Mouse (Mus musculus) limb, embryonic 11.5 days (tissue): ENCODE results near the gene Amer3. TPM values are rescaled to one million over a fixed set of nuclear protein-coding genes. Genes with fewer than 3 reads are reported as not detected.
A peak's percentile ranks its signal among the peaks of the same experiment; 100 is the strongest.
"Not testable (repeated sequence)": the region's sequence is repeated elsewhere in the genome, so short reads cannot be mapped to it uniquely, and the experiment has no call there.

ENCODE experiments used
- ATAC-seq: fragments of 200-750 bp; cut with Nextera tagmentation; 2 replicates; pipeline ENCODE4 v1.8.0; 2017; ENCODE audit warnings: low read depth; ENCODE audit not compliant: insufficient number of reproducible peaks, low FRiP score, low TSS enrichment
- DNase-seq: peaks from one replicate; pipeline ENCODE4 v3.0.0-alpha.2; 2015; ENCODE audit warnings: low spot score
- H3K27ac ChIP-seq: fragments of 300-500 bp; sonication (generic); replicated peaks from 2 replicates; pipeline ENCODE4 v1.5.1; 2014; ENCODE audit warnings: low read depth, mild to moderate bottlenecking, low read length
- H3K27me3 ChIP-seq: fragments of 300-500 bp; sonication (generic); 2 replicates; pipeline ENCODE4 v1.6.1; 2014; ENCODE audit warnings: mild to moderate bottlenecking, low read length, mixed read lengths; ENCODE audit not compliant: control insufficient read depth, insufficient read depth
- H3K36me3 ChIP-seq: fragments of 300-500 bp; sonication (generic); 2 replicates; pipeline ENCODE4 v1.6.1; 2014; ENCODE audit warnings: mild to moderate bottlenecking, low read length, moderate library complexity, mixed read lengths; ENCODE audit not compliant: control insufficient read depth, insufficient read depth
- H3K4me1 ChIP-seq: fragments of 300-500 bp; sonication (generic); 2 replicates; pipeline ENCODE4 v1.6.1; 2014; ENCODE audit warnings: low read length, mixed read lengths; ENCODE audit not compliant: control insufficient read depth, insufficient read depth
- H3K4me2 ChIP-seq: fragments of 300-500 bp; sonication (generic); 2 replicates; pipeline ENCODE4 v1.6.1; 2014; ENCODE audit warnings: low read depth, mild to moderate bottlenecking, moderate library complexity; ENCODE audit not compliant: severe bottlenecking
- H3K4me3 ChIP-seq: fragments of 300-500 bp; sonication (generic); 2 replicates; pipeline ENCODE4 v1.5.1; 2014; ENCODE audit warnings: low read depth, low read length
- H3K9ac ChIP-seq: fragments of 300-500 bp; sonication (generic); 2 replicates; pipeline ENCODE4 v1.6.1; 2014; ENCODE audit warnings: mild to moderate bottlenecking, low read length
- H3K9me3 ChIP-seq: fragments of 300-500 bp; sonication (generic); 2 replicates; pipeline ENCODE4 v1.6.1; 2016; ENCODE audit warnings: low read length; ENCODE audit not compliant: control insufficient read depth
- WGBS: fragments of 180-500 bp; shearing (Covaris S2); extraction: QIAGEN DNeasy Blood & Tissue Kit; methylation state at CpG from one replicate; pipeline ENCODE4 v1.1.7; 2014; 5-methylcytosine and 5-hydroxymethylcytosine counted together
- polyA plus RNA-seq: library from polyadenylated mRNA; unstranded; fragments of >200 nt; fragmentation: Nextera tagmentation; extraction: Ambion mirVana; gene quantifications from 2 replicates; pipeline ENCODE4 v1.2.1, GENCODE M21; 2014

Amer3 gene
- 0.05 TPM in 1 of 2 replicates, not detected in the other for polyA plus RNA-seq

DNA sequence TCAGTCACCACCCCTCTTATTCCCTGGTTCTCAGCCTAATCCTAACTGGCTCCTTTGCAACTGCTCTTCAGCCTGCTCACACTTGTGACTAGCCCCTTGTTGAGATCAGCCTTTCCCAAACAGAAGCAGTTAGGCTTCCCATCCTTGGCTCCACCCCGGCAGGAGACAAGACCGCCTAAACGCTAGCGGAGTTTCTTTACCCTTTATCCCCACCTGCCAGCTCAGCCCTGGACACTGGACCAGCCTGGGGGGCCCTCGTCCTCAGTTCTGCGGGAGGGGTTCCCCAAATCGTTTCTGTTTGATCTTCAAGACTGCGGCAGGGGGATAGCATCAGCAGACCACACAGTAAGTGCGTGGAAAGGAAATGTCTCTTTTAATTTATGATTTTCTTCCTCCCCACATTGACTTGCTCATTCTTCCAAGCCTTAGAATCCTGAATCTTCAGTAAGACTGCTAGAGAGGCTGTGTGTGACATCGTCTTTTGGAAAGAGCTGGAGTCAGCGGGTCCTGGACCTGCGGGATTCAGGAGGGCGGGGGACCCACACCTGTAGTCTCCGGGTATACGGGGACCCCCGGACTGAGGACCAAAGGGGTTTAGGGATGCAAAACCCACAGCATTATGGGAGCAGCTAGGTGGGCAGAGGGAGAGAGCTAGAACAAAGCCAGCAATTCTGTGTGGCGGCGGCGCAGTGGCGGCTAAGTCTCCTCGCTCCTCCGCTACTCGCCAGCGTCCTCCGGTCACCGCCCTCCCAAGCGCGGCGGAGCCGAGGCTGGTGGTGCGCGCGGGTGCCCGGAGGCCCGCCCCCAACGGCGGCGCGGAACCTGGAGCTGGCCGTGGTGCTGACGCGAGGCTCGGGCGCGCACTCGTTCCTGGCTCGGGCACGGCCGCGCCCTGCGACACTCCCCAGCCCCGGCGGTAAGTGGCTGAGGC lies at the start of gene Amer3:
Gene Amer3 (plus strand): TSS at position 807 of the 931 bp plus-strand sequence.
- H3K9me3 ChIP-seq: no peaks in the 10 kb centered on the region
- 1% methylated on average over 51 of the region's 53 CpGs for WGBS

DNA sequence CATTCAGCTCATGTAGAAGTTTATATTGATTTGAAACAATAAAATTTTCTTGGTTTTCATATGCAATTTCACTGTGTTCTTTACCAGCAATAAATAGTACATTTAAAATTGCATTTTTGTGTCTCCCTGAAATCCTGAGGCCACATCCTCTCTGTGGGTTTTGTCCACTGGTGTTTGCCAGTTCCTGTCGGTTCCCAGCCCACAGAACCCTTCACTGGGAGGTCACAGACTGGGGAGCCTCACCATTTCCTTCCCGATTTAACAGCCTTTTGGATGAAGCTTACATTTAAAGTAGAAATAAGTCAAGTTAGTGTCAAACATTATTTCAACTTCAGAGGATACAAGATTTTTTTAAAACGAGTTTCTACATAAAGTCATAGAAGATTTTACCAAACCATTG lies 44.9 kb upstream of the Amer3 start:
- WGBS: 39% methylated on average over 3 of the region's 3 CpGs
- not testable (repeated sequence) for H3K4me3 ChIP-seq, H3K9me3 ChIP-seq, H3K27ac ChIP-seq, DNase-seq, ATAC-seq, H3K36me3 ChIP-seq, H3K4me2 ChIP-seq, H3K4me1 ChIP-seq, H3K9ac ChIP-seq
- peaks cover 29% of the 10 kb centered on the region for H3K27me3 ChIP-seq

More for the DNA sequence above, at the start of gene Amer3:
- ATAC-seq: peak; percentile 78
- 0 out of 2 replicates have a peak within 1 kb of the TSS, but pooled peaks have one; percentile 19 for H3K9ac ChIP-seq
- no peaks in the 10 kb centered on the region for H3K4me1 ChIP-seq
- peak within 1 kb of the TSS; percentile 68 for H3K4me2 ChIP-seq
- H3K36me3 ChIP-seq: no peaks in the 10 kb centered on the region
- H3K4me3 ChIP-seq: peak within 1 kb of the TSS; percentile 29
- peak; percentile 92 for DNase-seq
- peaks cover 17% of the 10 kb centered on the region for H3K27me3 ChIP-seq
- no peak within 1 kb of the TSS for H3K27ac ChIP-seq

DNA sequence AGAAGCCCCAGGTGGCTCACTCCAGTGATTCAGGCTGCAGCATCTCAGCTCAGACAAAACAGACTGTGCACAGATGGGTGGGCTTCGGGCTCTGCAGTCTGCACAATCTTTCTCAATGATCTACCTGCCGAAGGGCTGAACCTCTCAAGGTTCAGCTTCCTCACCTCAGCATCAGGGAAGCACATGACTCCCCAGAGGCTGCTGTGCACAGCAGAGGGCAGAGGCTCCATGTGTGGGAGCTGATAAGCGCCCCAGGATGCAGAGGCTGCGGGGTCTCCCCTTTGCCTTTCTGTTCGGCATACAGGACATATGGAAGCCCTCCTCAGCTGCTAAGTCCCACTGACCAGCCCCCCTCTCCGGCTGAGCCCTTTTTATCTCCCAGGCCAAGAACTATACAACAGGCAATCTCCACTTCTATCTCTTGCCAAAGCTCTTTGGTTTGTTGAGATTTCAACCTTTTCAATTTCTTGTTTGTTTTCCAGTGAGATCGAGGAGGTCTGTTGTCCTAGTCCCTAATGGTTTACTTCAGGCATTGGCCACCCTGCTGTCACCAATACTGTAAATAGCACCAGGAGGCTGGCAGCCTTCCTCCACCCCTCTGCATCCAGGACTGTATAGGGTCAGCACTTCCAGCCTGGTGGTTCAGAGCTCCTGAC lies 44.3 kb upstream of the Amer3 start, which contains the start of gene Cfc1:
Gene Cfc1 (plus strand): TSS at position 606 of the 656 bp plus-strand sequence.
- H3K27me3 ChIP-seq: peaks cover 29% of the 10 kb centered on the region
- H3K4me2 ChIP-seq, H3K9me3 ChIP-seq, H3K4me1 ChIP-seq, DNase-seq, ATAC-seq, H3K9ac ChIP-seq, H3K36me3 ChIP-seq, H3K27ac ChIP-seq, H3K4me3 ChIP-seq: not testable (repeated sequence)
- WGBS: 23% methylated on average over 7 of the region's 7 CpGs

DNA sequence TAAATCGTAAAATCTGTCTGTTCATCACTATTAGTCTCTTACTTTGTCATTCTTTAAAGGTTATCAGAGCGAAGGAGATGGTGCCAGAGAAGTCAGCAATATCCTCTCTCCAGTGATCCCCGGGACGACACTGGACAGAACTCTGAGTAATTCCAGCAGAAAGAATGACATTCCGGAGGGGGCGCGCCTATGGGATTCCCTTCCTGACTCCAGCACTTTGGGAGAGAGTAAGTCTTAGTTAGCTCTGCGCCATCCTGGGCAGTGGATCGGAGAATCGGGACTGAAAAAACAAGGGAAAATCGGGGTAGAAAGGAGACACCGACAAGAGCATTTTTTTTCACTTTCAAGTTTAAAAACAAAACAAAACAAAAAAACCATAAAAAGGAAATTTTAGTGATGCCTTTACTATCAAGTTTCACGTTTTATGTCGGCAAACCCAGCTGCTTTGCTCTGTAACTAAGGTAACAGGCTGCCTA lies 43.1 kb upstream of the Amer3 start:
- Histone ChIP-seq H3K4me1 (peaks cover 4% of the 10 kb centered on the region; the same call in 1 of the 2 replicates), H3K9ac (no peak overlapping the region), H3K4me3 (no peak overlapping the region), H3K4me2 (no peak overlapping the region; the same call in 1 of the 2 replicates), H3K27ac (no peak overlapping the region), H3K9me3 (no peaks in the 10 kb centered on the region), H3K36me3 (no peaks in the 10 kb centered on the region), H3K27me3 (peaks cover 29% of the 10 kb centered on the region)
- 2% methylated on average over 14 of the region's 14 CpGs for WGBS
- DNase-seq (no peak), ATAC-seq (no peak)

DNA sequence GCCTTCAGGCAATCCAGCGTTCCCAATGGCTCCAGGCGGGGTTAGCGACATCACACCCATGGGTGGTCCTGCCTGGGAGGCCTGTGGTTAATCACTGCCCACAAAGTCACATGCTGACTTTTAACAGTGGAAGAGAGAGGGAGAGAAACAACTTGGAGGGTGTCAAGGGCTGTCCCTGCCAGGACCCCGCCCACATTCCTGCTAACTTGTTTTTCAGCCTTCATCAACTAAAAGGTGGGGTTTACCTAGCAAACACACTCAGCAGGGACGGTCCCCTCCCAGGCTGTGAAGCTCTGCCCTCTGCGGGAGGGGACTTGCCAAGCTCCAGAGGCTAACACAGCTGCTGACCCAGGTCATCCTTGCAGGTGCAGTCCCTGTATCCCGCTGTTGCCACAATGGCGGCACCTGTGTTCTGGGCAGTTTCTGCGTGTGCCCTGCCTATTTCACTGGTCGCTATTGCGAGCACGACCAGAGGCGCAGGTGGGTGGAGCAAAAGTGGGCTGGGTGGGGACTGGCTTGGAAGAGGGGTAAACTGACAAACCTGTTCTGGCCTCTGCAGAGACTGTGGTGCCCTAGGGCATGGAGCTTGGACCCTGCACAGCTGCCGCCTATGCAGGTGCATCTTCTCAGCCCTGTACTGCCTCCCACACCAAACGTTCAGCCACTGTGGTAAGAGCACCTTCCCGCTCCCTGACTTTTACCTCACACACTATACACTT lies 42.5 kb upstream of the Amer3 start:
- peaks cover 29% of the 10 kb centered on the region for H3K27me3 ChIP-seq
- H3K4me2 ChIP-seq: no peak overlapping the region; the same call in 1 of the 2 replicates
- no peak overlapping the region for H3K9ac ChIP-seq
- no peaks in the 10 kb centered on the region for H3K9me3 ChIP-seq
- no peak overlapping the region for H3K4me3 ChIP-seq
- no peak overlapping the region for H3K27ac ChIP-seq
- ATAC-seq (peak; percentile 39; the same call in 1 of the 2 replicates), DNase-seq (peak; percentile 52)
- peaks cover 4% of the 10 kb centered on the region; the same call in 1 of the 2 replicates for H3K4me1 ChIP-seq
- WGBS: 8% methylated on average over 16 of the region's 16 CpGs
- H3K36me3 ChIP-seq: no peaks in the 10 kb centered on the region

DNA sequence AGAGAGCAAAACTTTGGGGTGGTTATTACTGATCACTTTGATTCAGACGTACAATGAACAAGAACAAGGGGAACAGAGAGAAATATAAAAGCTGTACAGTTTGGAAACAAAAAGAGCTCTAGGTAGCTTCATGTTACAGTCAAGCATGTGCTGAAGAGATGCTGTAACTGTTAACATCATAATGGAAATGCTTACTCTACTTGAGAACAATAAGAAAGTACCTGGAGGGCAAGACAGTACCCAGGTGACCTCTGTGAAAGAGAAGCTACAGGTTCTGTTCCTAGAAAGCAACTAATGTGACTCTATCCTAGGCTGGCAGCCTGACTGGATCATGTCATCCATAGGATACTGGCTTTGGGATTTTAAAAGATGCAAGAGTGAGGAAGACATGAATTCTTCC lies 32.4 kb upstream of the Amer3 start:
- no peaks in the 10 kb centered on the region for H3K36me3 ChIP-seq
- no peak overlapping the region for H3K4me3 ChIP-seq
- 89% methylated on average over 1 of the region's 1 CpGs for WGBS
- no peak overlapping the region for H3K9ac ChIP-seq
- H3K4me1 ChIP-seq: no peaks in the 10 kb centered on the region
- DNase-seq: no peak
- H3K4me2 ChIP-seq: no peak overlapping the region
- H3K27ac ChIP-seq: no peak overlapping the region
- no peaks in the 10 kb centered on the region for H3K27me3 ChIP-seq
- no peak for ATAC-seq
- H3K9me3 ChIP-seq: no peaks in the 10 kb centered on the region

DNA sequence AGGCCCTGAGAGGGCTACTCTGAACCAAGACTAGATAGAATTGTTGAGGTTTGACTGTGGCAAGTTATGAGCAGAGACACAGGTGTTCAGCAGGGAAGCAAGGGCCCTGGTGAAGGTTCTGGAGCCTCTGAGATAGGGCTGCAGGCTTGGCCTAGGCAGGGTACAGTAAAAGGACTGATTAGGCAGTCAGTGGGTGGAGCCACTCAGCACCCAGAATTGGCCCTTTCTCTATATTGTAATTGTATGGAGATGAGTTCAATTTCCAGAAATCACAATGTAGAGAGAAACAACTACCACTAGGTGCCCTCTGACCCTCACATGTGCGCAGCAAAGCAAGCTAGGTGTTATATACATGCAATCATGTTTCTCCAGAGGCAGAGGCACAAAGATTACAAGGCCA lies 25.8 kb upstream of the Amer3 start:
- Histone ChIP-seq H3K4me3 (no peak overlapping the region), H3K27ac (no peak overlapping the region), H3K9ac (no peak overlapping the region), H3K4me2 (no peak overlapping the region), H3K27me3 (no peaks in the 10 kb centered on the region), H3K4me1 (no peaks in the 10 kb centered on the region), H3K9me3 (no peaks in the 10 kb centered on the region), H3K36me3 (no peaks in the 10 kb centered on the region)
- DNase-seq (no peak), ATAC-seq (no peak)
- WGBS: 90% methylated on average over 1 of the region's 1 CpGs

DNA sequence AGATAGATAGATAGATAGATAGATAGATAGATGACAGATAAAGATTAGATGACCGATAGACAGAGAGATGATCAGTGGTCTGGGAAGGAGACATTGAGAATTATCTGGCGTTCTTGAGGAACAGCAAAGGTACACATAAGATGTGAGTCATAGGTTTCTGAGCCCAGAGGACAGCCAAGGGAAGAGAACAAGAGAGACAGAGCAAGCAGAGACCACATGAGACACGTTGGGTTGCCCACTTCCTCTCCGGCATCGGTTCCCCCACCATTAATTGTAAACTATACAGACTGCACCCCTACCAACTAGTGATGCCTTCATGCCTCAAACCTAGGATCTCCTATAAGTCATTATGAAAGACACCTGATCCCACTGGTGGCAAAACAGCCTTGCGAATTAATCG lies 25.2 kb upstream of the Amer3 start:
- no peaks in the 10 kb centered on the region for H3K9me3 ChIP-seq
- WGBS: 93% methylated on average over 7 of the region's 7 CpGs
- no peak for ATAC-seq

More for the DNA sequence above, 25.2 kb upstream of the Amer3 start:
- Histone ChIP-seq H3K4me1 (no peaks in the 10 kb centered on the region), H3K4me3 (no peak overlapping the region), H3K36me3 (no peaks in the 10 kb centered on the region), H3K27ac (no peak overlapping the region), H3K9ac (no peak overlapping the region), H3K27me3 (no peaks in the 10 kb centered on the region), H3K4me2 (no peak overlapping the region)
- DNase-seq: no peak
